Mouse (Mus musculus) midbrain, embryonic 14.5 days (tissue): ENCODE data around the gene Col1a2. TPM values are rescaled to one million over a fixed set of nuclear protein-coding genes. Genes with fewer than 3 reads are reported as not detected.

Source experiments
- ATAC-seq: fragments of 200-750 bp; cut with Nextera tagmentation; 2 replicates; pipeline ENCODE4 v1.8.0; 2017; ENCODE audit warnings: moderate number of reproducible peaks, moderate library complexity; ENCODE audit not compliant: low FRiP score, low TSS enrichment
- DNase-seq: peaks from one replicate; pipeline ENCODE4 v3.0.0-alpha.2; 2015
- H3K27ac ChIP-seq: fragments of 300-500 bp; sonication (generic); replicated peaks from 2 replicates; pipeline ENCODE4 v1.5.1; 2014; ENCODE audit warnings: mild to moderate bottlenecking, low read depth, low read length, moderate library complexity
- H3K27me3 ChIP-seq: fragments of 300-500 bp; sonication (generic); 2 replicates; pipeline ENCODE4 v1.6.1; 2014; ENCODE audit warnings: low read length, control low read depth, mixed read lengths; ENCODE audit not compliant: control insufficient read depth, insufficient read depth
- H3K36me3 ChIP-seq: fragments of 300-500 bp; sonication (generic); 2 replicates; pipeline ENCODE4 v1.6.1; 2014; ENCODE audit warnings: low read length, control low read depth; ENCODE audit not compliant: control insufficient read depth, insufficient read depth
- H3K4me1 ChIP-seq: fragments of 300-500 bp; sonication (generic); 2 replicates; pipeline ENCODE4 v1.6.1; 2014; ENCODE audit warnings: mild to moderate bottlenecking, antibody characterized with exemption, low read length, control low read depth; ENCODE audit not compliant: control insufficient read depth, insufficient read depth
- H3K4me2 ChIP-seq: fragments of 300-500 bp; sonication (generic); 2 replicates; pipeline ENCODE4 v1.6.1; 2014; ENCODE audit warnings: mild to moderate bottlenecking, low read length, moderate library complexity
- H3K4me3 ChIP-seq: fragments of 300-500 bp; sonication (generic); replicated peaks from 2 replicates; pipeline ENCODE4 v1.5.1; 2014; ENCODE audit warnings: low read depth, low read length
- H3K9ac ChIP-seq: fragments of 300-500 bp; sonication (generic); replicated peaks from 2 replicates; pipeline ENCODE4 v1.6.1; 2014; ENCODE audit warnings: mild to moderate bottlenecking, low read length, moderate library complexity
- H3K9me3 ChIP-seq: fragments of 300-500 bp; sonication (generic); 2 replicates; pipeline ENCODE4 v1.6.1; 2016; ENCODE audit warnings: low read length, control low read depth, mixed read lengths; ENCODE audit not compliant: control insufficient read depth
- WGBS: fragments of 180-500 bp; shearing (Covaris S2); extraction: QIAGEN DNeasy Blood & Tissue Kit; methylation state at CpG from one replicate; pipeline ENCODE4 v1.1.7; 2014; 5-methylcytosine and 5-hydroxymethylcytosine counted together
- polyA plus RNA-seq: library from polyadenylated mRNA; unstranded; fragments of >200 nt; fragmentation: Nextera tagmentation; extraction: Ambion mirVana; gene quantifications from 2 replicates; pipeline ENCODE4 v1.2.1, GENCODE M21; 2014

Col1a2 gene
- polyA plus RNA-seq = 2.4 and 88.1 TPM in 2 replicates

GRCm38 (mm10) chr6:4504603-4505131, at the start of gene Col1a2:
Gene Col1a2, plus strand, starts transcription at chr6:4504814.
- Histone ChIP-seq H3K27ac (no peak within 1 kb of the TSS), H3K27me3 (peaks cover 4% of the 10 kb centered on the region; the same call in 1 of the 2 replicates), H3K9me3 (no peaks in the 10 kb centered on the region), H3K4me2 (peak within 1 kb of the TSS; percentile 69), H3K36me3 (no peaks in the 10 kb centered on the region), H3K4me1 (peaks cover 7% of the 10 kb centered on the region; the same call in 1 of the 2 replicates), H3K4me3 (peak within 1 kb of the TSS; percentile 28), H3K9ac (0 out of 2 replicates have a peak within 1 kb of the TSS, but pooled peaks have one; percentile 16)
- DNase-seq (no peak), ATAC-seq (no peak)
- WGBS = 15% methylated on average over 3 of the region's 3 CpGs

- H3K36me3 ChIP-seq = no peaks in the 10 kb centered on the region
- H3K4me3 ChIP-seq = no peak overlapping the region
- H3K9ac ChIP-seq = no peak overlapping the region
- H3K9me3 ChIP-seq = no peaks in the 10 kb centered on the region
- no peaks in the 10 kb centered on the region for H3K27me3 ChIP-seq
- no peak for ATAC-seq
- no peaks in the 10 kb centered on the region for H3K4me1 ChIP-seq
- no peak overlapping the region for H3K4me2 ChIP-seq
- no peak for DNase-seq
- 39% methylated on average over 5 of the region's 5 CpGs for WGBS
- H3K27ac ChIP-seq = no peak overlapping the region
Observed at GRCm38 (mm10) chr6:4455518-4455917, 49.1 kb upstream of the Col1a2 start.

- Histone ChIP-seq H3K4me2 (no peak overlapping the region), H3K9me3 (no peaks in the 10 kb centered on the region), H3K9ac (no peak overlapping the region), H3K36me3 (no peaks in the 10 kb centered on the region), H3K27ac (no peak overlapping the region), H3K4me1 (no peaks in the 10 kb centered on the region), H3K4me3 (no peak overlapping the region), H3K27me3 (no peaks in the 10 kb centered on the region)
- 21% methylated on average over 5 of the region's 5 CpGs for WGBS
- ATAC-seq = peak; percentile 37; the same call in 1 of the 2 replicates
- peak; percentile 46 for DNase-seq
Observed at GRCm38 (mm10) chr6:4455961-4456617, 48.5 kb upstream of the Col1a2 start.

- 77% methylated on average over 12 of the region's 12 CpGs for WGBS
- Histone ChIP-seq H3K4me1 (no peaks in the 10 kb centered on the region), H3K27me3 (no peaks in the 10 kb centered on the region), H3K9me3 (no peaks in the 10 kb centered on the region), H3K9ac (no peak overlapping the region), H3K27ac (no peak overlapping the region), H3K4me2 (no peak overlapping the region), H3K4me3 (no peak overlapping the region), H3K36me3 (no peaks in the 10 kb centered on the region)
- DNase-seq = no peak
- ATAC-seq = no peak
Observed at GRCm38 (mm10) chr6:4456691-4457447, 47.7 kb upstream of the Col1a2 start.

DNA sequence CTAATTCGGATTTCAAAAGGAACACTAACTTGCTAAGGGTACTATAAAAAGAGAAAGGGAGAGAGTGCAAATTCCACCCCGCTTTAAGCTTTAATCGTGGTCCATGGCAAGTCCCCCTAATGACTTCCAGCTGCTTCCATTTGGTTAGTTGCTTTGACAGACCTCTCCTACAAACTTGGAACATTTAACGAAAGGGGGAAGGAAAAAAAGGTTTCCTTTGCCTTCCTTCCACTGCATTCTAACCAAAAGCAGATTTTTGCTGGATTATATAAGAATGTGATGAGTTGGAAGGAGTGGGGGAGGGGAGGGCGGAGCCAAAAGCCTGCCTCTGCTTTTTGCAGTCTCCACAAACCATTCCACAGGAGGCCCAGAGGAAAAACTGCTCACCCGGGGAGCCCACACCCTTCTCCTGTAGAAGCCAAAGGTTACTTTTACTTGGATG, 47.0 kb upstream of the Col1a2 start:
- WGBS = 38% methylated on average over 6 of the region's 6 CpGs

GRCm38 (mm10) chr6:4465320-4465719, 39.3 kb upstream of the Col1a2 start:
- 36% methylated on average over 3 of the region's 3 CpGs for WGBS
- Histone ChIP-seq H3K4me2 (no peak overlapping the region), H3K4me3 (no peak overlapping the region), H3K9ac (no peak overlapping the region), H3K27ac (no peak overlapping the region), H3K9me3 (peaks cover 4% of the 10 kb centered on the region; the same call in 1 of the 2 replicates), H3K36me3 (no peaks in the 10 kb centered on the region), H3K27me3 (no peaks in the 10 kb centered on the region), H3K4me1 (no peaks in the 10 kb centered on the region)
- no peak for ATAC-seq
- no peak for DNase-seq

More for the DNA sequence above, 47.0 kb upstream of the Col1a2 start:
- no peak overlapping the region for H3K4me3 ChIP-seq
- no peaks in the 10 kb centered on the region for H3K4me1 ChIP-seq
- DNase-seq (no peak), ATAC-seq (no peak)
- no peaks in the 10 kb centered on the region for H3K36me3 ChIP-seq
- H3K9me3 ChIP-seq = no peaks in the 10 kb centered on the region
- no peaks in the 10 kb centered on the region for H3K27me3 ChIP-seq
- no peak overlapping the region for H3K27ac ChIP-seq
- no peak overlapping the region for H3K4me2 ChIP-seq
- H3K9ac ChIP-seq = no peak overlapping the region

DNA sequence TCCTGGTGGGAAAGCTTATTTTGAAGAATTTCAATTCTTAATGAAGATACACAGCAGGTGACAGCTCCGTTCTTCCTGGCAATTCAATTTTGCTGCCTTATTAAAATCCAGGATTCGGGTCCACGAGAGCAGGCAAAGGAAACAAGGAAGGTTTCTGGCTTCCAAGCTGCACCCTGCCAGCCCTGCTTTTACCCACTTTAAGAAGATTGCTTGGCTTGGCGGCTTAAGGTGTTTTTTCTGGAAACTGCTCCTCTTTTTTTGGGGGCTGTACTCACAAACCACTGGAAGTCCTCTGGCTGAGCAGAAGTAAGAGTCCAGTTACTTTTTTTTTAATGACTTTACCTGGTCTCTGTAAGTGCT, 21.1 kb upstream of the Col1a2 start:
- no peak overlapping the region for H3K4me2 ChIP-seq
- no peaks in the 10 kb centered on the region for H3K36me3 ChIP-seq
- no peak for ATAC-seq
- WGBS = 44% methylated on average over 4 of the region's 4 CpGs
- H3K4me3 ChIP-seq = no peak overlapping the region
- H3K27me3 ChIP-seq = no peaks in the 10 kb centered on the region
- H3K9ac ChIP-seq = no peak overlapping the region
- no peaks in the 10 kb centered on the region for H3K9me3 ChIP-seq
- no peak overlapping the region for H3K27ac ChIP-seq
- H3K4me1 ChIP-seq = no peaks in the 10 kb centered on the region
- DNase-seq = no peak

DNA sequence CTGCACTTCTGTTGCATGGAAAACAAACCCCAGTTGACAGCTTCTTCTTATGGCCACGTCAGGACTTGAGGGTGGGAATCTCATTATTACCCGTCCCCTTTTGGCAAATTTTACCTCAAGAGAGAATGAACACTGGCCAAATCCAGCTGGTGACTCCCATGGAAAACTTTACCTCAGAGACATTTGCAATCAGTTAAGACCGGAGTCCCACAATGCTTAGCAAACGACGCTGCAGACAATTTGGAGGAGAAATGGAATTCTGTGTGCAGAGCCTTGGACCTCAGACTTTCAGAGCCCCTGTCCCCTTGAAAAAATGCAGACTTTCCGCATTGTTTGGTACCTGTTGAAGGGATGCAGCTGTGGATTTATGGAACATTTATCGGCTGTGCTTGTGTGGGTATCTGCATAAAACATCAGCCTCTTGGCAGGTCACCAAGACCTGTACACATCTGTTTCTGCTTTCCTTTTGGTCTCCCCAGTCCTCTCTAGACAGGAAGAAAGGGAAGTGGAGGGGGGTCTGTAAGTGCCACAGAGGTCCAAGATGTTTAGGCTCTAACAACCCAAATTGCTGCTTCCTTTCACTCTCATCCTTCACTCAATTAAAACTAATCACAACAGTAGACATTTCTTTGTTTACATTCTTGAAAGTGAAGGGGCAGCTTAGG, 20.5 kb upstream of the Col1a2 start:
- Histone ChIP-seq H3K4me1 (no peaks in the 10 kb centered on the region), H3K36me3 (no peaks in the 10 kb centered on the region), H3K27me3 (no peaks in the 10 kb centered on the region), H3K9me3 (no peaks in the 10 kb centered on the region), H3K4me2 (no peak overlapping the region), H3K9ac (no peak overlapping the region), H3K4me3 (no peak overlapping the region), H3K27ac (no peak overlapping the region)
- DNase-seq = no peak
- ATAC-seq = no peak
- WGBS = 76% methylated on average over 7 of the region's 7 CpGs
